Mouse (Mus musculus): ENCODE results near the gene Spta1. TPM values are rescaled to one million over a fixed set of nuclear protein-coding genes. Genes with fewer than 3 reads are reported as not detected.

Spta1 gene
- polyA plus RNA-seq (2016; fragmentation: Nextera tagmentation; extraction: Ambion mirVana): 0.95 and 1.1 TPM in 2 replicates

DNA sequence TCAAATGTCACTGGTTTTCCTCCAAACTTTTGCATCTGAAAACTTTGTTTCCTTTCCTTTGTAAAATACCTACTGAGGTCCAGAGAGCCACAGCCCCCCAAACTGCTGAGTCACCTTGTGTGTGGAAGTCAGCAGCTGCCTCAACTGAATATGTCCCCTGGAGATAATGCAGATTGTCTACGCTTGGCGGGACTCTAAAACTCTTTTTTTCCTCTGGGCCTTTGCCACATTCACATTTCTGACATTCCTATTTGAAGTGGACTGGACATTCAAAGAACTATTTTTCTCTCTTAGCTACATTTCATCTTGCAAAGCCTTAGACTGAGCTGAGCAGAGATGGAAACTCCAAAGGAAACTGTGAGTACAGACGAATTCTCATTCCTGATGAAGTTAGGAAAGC, at the start of gene Spta1:
Gene Spta1 (plus strand): TSS at position 172 of the 400 bp plus-strand sequence.
- Histone ChIP-seq H3K4me2 (no peak within 1 kb of the TSS), H3K9me3 (no peaks in the 10 kb centered on the region), H3K9ac (replicated peaks) (no peak within 1 kb of the TSS), H3K36me3 (no peaks in the 10 kb centered on the region), H3K4me3 (replicated peaks) (no peak within 1 kb of the TSS), H3K27me3 (no peaks in the 10 kb centered on the region), H3K27ac (no peak within 1 kb of the TSS), H3K4me1 (replicated peaks) (no peaks in the 10 kb centered on the region)
- WGBS: 58% methylated on average over 3 of the region's 3 CpGs
- ATAC-seq (ENCODE audit: insufficient number of reproducible peaks, insufficient read depth, low FRiP score, low TSS enrichment, low read depth): no peak

DNA sequence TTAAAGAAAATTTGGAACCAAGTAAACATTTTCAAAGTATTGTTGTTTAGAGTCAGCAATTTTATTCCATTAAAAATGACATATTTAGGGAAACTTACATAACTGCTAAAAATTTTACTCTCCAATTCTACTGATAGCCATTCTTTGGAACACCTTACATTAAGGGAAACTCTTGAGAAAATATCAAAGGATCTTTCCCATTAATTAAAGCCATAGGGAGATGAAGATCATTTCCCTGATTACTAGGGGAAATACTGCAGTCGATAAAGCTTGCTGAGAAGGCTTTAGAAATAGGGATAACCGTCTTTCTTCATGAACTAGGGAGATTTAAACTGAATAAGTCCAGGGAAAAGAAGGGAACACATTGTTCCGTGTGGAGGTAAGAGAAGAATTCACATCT, 41.4 kb upstream of the Spta1 start, which contains the start of gene Olfr424:
Gene Olfr424 (plus strand): TSS at position 301 of the 400 bp plus-strand sequence.
- ATAC-seq (ENCODE audit: insufficient number of reproducible peaks, insufficient read depth, low FRiP score, low TSS enrichment, low read depth): no peak
- no peaks in the 10 kb centered on the region for H3K4me1 ChIP-seq (replicated peaks)
- no peaks in the 10 kb centered on the region for H3K36me3 ChIP-seq
- H3K27me3 ChIP-seq: no peaks in the 10 kb centered on the region
- H3K27ac ChIP-seq: no peak within 1 kb of the TSS
- no peak within 1 kb of the TSS for H3K4me2 ChIP-seq
- no peak within 1 kb of the TSS for H3K4me3 ChIP-seq (replicated peaks)
- H3K9ac ChIP-seq (replicated peaks): no peak within 1 kb of the TSS
- no peaks in the 10 kb centered on the region for H3K9me3 ChIP-seq
- 79% methylated on average over 3 of the region's 3 CpGs for WGBS

DNA sequence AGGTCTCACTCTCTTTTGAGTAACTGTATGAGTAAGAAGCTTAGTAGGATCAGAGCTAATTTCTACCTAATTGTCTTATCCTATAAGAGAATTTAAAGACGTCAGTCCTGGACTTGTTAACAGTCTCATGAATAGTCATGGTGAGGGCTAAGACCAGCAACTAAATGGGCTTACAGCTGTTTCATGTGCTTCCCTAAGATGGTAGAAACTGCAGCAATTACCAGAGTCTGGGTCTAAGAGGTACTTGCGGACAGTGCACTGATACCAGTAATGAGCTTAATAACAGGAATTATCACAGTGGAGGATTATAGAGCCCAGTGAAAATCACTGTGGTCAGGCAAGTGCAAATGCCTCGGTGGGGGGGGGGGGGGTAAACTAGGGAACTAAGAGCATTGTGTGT, 40.6 kb upstream of the Spta1 start:
- ATAC-seq (ENCODE audit: insufficient number of reproducible peaks, insufficient read depth, low FRiP score, low TSS enrichment, low read depth): no peak
- no peaks in the 10 kb centered on the region for H3K9me3 ChIP-seq
- no peak overlapping the region for H3K4me2 ChIP-seq
- no peaks in the 10 kb centered on the region for H3K27me3 ChIP-seq
- no peaks in the 10 kb centered on the region for H3K4me1 ChIP-seq (replicated peaks)
- no peak overlapping the region for H3K4me3 ChIP-seq (replicated peaks)
- 74% methylated on average over 3 of the region's 3 CpGs for WGBS
- no peak overlapping the region for H3K9ac ChIP-seq (replicated peaks)
- H3K36me3 ChIP-seq: no peaks in the 10 kb centered on the region
- no peak overlapping the region for H3K27ac ChIP-seq

DNA sequence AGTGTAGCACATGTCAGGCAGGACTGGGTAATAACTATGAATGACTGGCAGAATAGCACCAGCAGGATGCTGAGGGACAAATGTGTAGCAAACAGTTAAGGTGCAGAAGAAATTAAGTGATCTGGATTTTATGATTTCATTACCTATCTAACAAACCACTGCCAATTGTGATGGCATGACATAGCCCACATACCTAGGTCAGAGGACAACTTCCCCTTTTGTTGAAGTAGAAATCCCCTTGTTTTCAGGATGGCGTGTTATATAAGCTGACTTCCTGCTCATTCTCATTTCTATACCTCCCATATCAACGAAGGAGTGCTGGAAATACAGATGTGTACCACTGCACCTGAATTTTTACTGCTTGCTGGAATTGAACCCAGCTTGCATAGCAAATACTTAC, 31.2 kb upstream of the Spta1 start:
- no peak for ATAC-seq (ENCODE audit: insufficient number of reproducible peaks, insufficient read depth, low FRiP score, low TSS enrichment, low read depth)
- H3K4me3 ChIP-seq (replicated peaks): no peak overlapping the region
- H3K4me2 ChIP-seq: no peak overlapping the region
- H3K36me3 ChIP-seq: no peaks in the 10 kb centered on the region
- no peaks in the 10 kb centered on the region for H3K4me1 ChIP-seq (replicated peaks)
- 74% methylated on average over 2 of the region's 2 CpGs for WGBS
- no peaks in the 10 kb centered on the region for H3K27me3 ChIP-seq
- no peak overlapping the region for H3K27ac ChIP-seq
- H3K9me3 ChIP-seq: no peaks in the 10 kb centered on the region
- H3K9ac ChIP-seq (replicated peaks): no peak overlapping the region

DNA sequence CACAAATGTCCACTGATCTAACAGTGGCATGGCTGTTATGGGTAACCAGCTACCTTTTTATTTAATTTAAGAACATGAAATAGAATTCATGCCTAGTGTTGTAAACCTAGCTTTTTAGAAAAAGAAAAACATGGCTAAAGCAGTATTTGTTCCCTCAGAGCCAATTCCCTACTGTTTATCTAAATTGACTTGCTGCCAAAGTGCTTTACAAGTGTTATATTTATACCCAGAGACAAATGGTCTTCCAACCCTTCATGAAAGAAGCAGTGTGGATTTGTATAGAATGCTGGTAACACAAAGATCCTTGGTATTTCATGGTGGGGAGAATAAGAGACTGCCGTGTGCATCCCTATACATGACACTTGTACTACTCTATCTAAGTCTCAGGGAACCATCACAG, 25.9 kb upstream of the Spta1 start:
- Histone ChIP-seq H3K9me3 (no peaks in the 10 kb centered on the region), H3K9ac (replicated peaks) (no peak overlapping the region), H3K27ac (no peak overlapping the region), H3K4me2 (no peak overlapping the region), H3K36me3 (no peaks in the 10 kb centered on the region), H3K4me1 (replicated peaks) (no peaks in the 10 kb centered on the region), H3K4me3 (replicated peaks) (no peak overlapping the region), H3K27me3 (no peaks in the 10 kb centered on the region)
- 94% methylated on average over 1 of the region's 1 CpGs for WGBS
- no peak for ATAC-seq (ENCODE audit: insufficient number of reproducible peaks, insufficient read depth, low FRiP score, low TSS enrichment, low read depth)

DNA sequence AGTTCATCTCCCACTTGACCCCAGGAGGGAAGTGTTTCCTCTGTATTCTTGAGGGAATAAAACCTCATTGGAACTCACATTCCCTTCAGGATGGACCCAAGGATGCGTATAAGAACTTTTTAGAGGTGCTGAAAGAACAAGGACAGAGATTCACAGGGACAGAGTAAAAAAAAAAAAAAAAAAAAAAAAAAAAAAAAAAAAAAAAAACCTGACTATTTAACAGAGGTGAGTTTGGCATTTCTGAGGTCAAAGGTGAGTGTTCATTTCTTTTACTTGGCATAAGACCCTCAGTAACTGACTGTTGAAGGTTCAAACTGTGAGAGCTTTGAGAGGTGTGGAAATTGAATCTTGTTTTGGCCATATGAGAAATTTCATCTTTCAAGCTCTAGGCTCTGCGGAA, 23.3 kb upstream of the Spta1 start:
- no peak overlapping the region for H3K4me2 ChIP-seq
- H3K9ac ChIP-seq (replicated peaks): no peak overlapping the region
- H3K4me3 ChIP-seq (replicated peaks): no peak overlapping the region
- H3K27ac ChIP-seq: no peak overlapping the region
- no peaks in the 10 kb centered on the region for H3K4me1 ChIP-seq (replicated peaks)
- 81% methylated on average over 2 of the region's 2 CpGs for WGBS
- ATAC-seq (ENCODE audit: insufficient number of reproducible peaks, insufficient read depth, low FRiP score, low TSS enrichment, low read depth): no peak
- no peaks in the 10 kb centered on the region for H3K36me3 ChIP-seq
- H3K9me3 ChIP-seq: no peaks in the 10 kb centered on the region
- no peaks in the 10 kb centered on the region for H3K27me3 ChIP-seq

DNA sequence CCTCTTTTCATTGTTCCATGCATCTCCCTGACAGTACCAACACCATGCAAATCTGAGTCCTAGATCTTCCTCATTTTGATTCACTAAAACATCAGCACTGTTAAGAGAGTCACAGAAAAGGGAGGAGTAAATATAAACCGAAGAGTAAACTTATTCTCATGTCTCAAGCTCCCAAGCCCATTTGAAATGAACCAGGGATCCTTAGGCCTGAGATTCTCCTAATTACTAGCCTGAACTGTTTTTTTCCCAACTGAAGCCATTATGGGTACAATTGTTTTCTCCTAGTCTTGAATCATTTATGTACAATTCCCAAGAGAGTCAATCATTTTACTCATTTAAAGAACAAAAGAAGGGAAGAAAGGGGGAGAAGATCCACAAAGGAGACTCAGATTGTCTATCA, 17.2 kb upstream of the Spta1 start, which contains the start of gene Olfr420:
Gene Olfr420 (plus strand): TSS at position 301 of the 400 bp plus-strand sequence.
- ATAC-seq (ENCODE audit: insufficient number of reproducible peaks, insufficient read depth, low FRiP score, low TSS enrichment, low read depth): no peak
- no peak within 1 kb of the TSS for H3K4me3 ChIP-seq (replicated peaks)
- no peak within 1 kb of the TSS for H3K4me2 ChIP-seq
- no peaks in the 10 kb centered on the region for H3K4me1 ChIP-seq (replicated peaks)
- 72% methylated on average over 1 of the region's 1 CpGs for WGBS
- H3K9ac ChIP-seq (replicated peaks): no peak within 1 kb of the TSS
- H3K27me3 ChIP-seq: no peaks in the 10 kb centered on the region
- H3K9me3 ChIP-seq: no peaks in the 10 kb centered on the region
- no peaks in the 10 kb centered on the region for H3K36me3 ChIP-seq
- H3K27ac ChIP-seq: no peak within 1 kb of the TSS

DNA sequence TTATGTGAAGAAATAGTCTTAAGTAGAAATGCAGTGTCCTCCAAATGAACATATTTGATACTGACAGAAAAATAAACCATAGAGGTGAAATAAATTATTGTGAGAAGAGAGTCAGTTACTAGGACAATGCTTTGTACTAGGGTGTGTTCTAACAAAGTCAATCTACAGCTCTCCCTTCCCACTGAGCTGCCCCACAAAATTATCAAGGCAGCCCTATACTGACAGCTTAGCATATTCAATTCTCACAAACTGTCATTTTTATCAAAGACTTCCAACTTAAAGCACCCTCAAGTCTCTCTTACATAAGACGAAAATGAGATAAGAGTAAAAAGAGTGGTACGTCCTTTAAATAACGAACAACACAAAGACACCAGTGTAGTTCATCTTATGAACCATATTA, 15.0 kb upstream of the Spta1 start:
- 89% methylated on average over 3 of the region's 3 CpGs for WGBS
- H3K4me2 ChIP-seq: no peak overlapping the region

DNA sequence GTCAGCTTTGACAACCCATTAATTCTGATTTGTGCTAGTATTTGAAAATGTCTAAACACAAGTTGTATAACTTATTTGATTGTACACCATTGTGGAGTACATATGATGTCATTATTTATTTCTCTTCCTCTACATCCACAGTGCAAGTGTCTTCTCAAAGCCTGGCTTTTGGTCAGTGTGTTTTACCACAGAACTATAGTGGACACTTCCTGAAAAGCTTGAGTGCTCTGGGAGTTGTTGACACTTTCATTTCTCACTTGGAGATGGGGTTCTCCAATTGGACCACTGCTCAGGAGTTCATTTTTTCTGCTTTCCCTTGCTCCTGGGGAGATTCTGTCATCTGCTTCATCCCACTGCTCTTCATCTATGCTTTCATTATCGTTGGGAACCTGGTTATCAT, 14.1 kb upstream of the Spta1 start:
- H3K36me3 ChIP-seq: no peaks in the 10 kb centered on the region
- no peak overlapping the region for H3K4me2 ChIP-seq
- WGBS: 89% methylated on average over 1 of the region's 1 CpGs
- no peak overlapping the region for H3K4me3 ChIP-seq (replicated peaks)
- H3K27me3 ChIP-seq: no peaks in the 10 kb centered on the region
- no peaks in the 10 kb centered on the region for H3K9me3 ChIP-seq
- no peak overlapping the region for H3K9ac ChIP-seq (replicated peaks)
- no peaks in the 10 kb centered on the region for H3K4me1 ChIP-seq (replicated peaks)
- no peak overlapping the region for H3K27ac ChIP-seq
- no peak for ATAC-seq (ENCODE audit: insufficient number of reproducible peaks, insufficient read depth, low FRiP score, low TSS enrichment, low read depth)

More for the DNA sequence above, 15.0 kb upstream of the Spta1 start:
- Histone ChIP-seq H3K9me3 (no peaks in the 10 kb centered on the region), H3K4me1 (replicated peaks) (no peaks in the 10 kb centered on the region), H3K27me3 (no peaks in the 10 kb centered on the region), H3K27ac (no peak overlapping the region), H3K9ac (replicated peaks) (no peak overlapping the region), H3K36me3 (no peaks in the 10 kb centered on the region), H3K4me3 (replicated peaks) (no peak overlapping the region)
- no peak for ATAC-seq (ENCODE audit: insufficient number of reproducible peaks, insufficient read depth, low FRiP score, low TSS enrichment, low read depth)

DNA sequence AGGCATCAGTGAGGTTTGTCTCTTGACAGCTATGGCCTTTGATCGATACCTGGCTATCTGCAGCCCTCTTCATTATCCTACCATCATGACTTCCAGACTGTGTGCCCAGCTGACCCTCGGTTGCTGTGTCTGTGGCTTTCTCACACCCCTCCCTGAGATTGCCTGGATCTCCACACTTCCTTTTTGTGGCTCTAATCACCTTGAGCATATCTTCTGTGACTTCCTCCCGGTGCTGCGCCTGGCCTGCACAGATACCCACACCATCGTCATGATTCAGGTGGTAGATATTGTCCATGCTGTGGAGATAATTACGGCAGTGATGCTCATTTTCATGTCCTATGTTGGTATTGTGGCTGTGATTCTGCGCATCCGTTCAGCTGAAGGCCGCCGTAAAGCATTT, 13.5 kb upstream of the Spta1 start:
- Histone ChIP-seq H3K4me3 (replicated peaks) (no peak overlapping the region), H3K4me1 (replicated peaks) (no peaks in the 10 kb centered on the region), H3K4me2 (no peak overlapping the region), H3K9me3 (no peaks in the 10 kb centered on the region), H3K27me3 (no peaks in the 10 kb centered on the region), H3K36me3 (no peaks in the 10 kb centered on the region), H3K27ac (no peak overlapping the region), H3K9ac (replicated peaks) (no peak overlapping the region)
- 90% methylated on average over 10 of the region's 10 CpGs for WGBS
- ATAC-seq (ENCODE audit: insufficient number of reproducible peaks, insufficient read depth, low FRiP score, low TSS enrichment, low read depth): no peak

DNA sequence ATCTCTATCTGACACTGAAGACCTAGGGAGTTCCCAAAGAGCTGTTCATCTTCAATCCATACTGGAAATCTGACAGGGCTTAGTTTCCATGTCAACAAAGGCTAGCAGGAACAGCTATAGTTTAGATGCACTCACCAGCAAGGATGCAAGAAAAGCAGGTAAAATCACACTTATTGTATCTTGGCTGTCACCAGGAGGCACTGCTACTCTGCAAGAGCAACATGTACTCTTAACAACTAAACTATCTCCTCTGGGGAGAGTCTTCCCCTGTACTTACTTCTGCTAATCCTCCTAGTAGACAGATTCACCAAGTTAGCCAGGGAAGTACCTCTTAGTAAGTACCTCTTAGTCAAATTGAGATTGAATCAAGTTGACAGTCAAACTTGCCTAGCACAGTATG, 3.6 kb upstream of the Spta1 start:
- no peak overlapping the region for H3K27ac ChIP-seq
- no peak overlapping the region for H3K4me2 ChIP-seq
- H3K9me3 ChIP-seq: no peaks in the 10 kb centered on the region
- H3K4me3 ChIP-seq (replicated peaks): no peak overlapping the region
- no peaks in the 10 kb centered on the region for H3K27me3 ChIP-seq
- no peaks in the 10 kb centered on the region for H3K36me3 ChIP-seq
- H3K9ac ChIP-seq (replicated peaks): no peak overlapping the region
- no peaks in the 10 kb centered on the region for H3K4me1 ChIP-seq (replicated peaks)
- ATAC-seq (ENCODE audit: insufficient number of reproducible peaks, insufficient read depth, low FRiP score, low TSS enrichment, low read depth): no peak

DNA sequence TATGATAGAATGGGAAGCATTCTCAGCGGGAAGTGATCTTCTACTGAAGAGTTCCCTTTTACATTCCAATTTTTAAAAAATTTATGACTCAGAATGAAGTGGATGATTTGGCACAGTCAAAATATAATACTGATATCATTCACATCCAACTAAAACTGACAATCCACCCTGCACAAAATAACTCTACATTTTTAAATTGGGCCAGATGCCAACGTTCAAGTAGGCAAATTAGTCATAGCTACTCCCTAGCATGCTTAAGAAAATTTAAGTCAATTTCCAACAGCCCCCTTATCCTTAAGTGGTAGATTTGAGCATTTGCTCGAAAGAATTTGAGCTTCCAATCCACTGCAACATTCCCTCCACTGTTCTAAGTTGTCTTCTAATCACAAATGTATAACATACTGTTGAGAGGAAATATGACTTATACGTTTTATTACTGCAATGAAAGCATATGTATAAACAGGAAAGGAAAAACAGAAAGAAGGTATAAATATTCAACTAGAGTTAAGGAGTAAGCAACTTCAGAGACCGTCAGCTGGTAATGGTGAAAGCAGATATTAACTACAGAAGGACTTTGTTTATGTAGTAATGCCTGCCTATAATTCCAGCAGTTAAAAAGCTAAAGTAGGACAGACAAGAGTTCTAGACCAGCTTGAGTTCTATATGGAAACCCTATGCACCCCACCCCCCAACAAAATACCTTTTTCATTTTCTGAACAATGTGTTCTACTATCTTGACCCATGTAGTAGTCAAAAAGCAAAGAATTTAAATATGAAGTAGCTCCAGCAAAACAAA, 1.7 kb upstream of the Spta1 start:
- H3K4me3 ChIP-seq (replicated peaks): no peak overlapping the region
- H3K36me3 ChIP-seq: no peaks in the 10 kb centered on the region
- H3K27me3 ChIP-seq: no peaks in the 10 kb centered on the region
- WGBS: 81% methylated on average over 5 of the region's 5 CpGs
- no peak overlapping the region for H3K4me2 ChIP-seq
- H3K9ac ChIP-seq (replicated peaks): no peak overlapping the region
- no peak overlapping the region for H3K27ac ChIP-seq
- H3K9me3 ChIP-seq: no peaks in the 10 kb centered on the region
- H3K4me1 ChIP-seq (replicated peaks): no peaks in the 10 kb centered on the region
- ATAC-seq (ENCODE audit: insufficient number of reproducible peaks, insufficient read depth, low FRiP score, low TSS enrichment, low read depth): no peak

Data from limb, embryonic 12.5 days (tissue).